Mouse (Mus musculus) heart, postnatal 0 days (tissue): ENCODE measurements around the gene Olfr522.
A peak's percentile ranks its signal among the peaks of the same experiment; 100 is the strongest.

Experiments
- CTCF ChIP-seq: IDR thresholded peaks from 2 replicates; pipeline ENCODE4 v1.5.1; 2016; ENCODE audit warnings: antibody characterized with exemption, control low read depth, low read depth
- EP300 ChIP-seq: IDR thresholded peaks from 2 replicates; pipeline ENCODE4 v1.6.1; 2016; ENCODE audit warnings: antibody characterized with exemption, low read depth

DNA sequence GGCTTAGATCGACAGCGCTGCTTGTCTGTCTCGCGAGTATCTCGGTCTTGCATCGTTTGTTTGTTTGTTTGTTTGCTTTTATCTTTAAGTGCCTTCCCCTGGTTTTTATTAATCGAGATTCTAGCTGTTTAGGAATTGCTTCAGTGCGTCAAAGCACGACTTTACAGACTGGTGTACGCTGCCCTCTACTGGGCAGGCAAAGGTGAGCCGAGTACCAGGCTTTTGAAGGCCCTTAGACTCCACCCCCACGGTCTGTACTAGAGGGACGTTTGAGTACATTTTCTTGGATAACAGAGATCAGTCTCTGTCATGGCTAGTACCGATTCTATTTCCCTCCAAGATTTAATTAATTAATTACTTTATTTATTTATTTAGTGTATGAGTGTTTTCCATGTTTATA, 23.2 kb downstream of the Olfr522 start:
- TF ChIP-seq CTCF = peak; percentile 81
- TF ChIP-seq EP300 = no peak
